Mouse (Mus musculus) lung, postnatal 0 days (tissue): ENCODE data around the gene Mylk4.

ENCODE experiments used
- CTCF ChIP-seq: IDR thresholded peaks from 2 replicates; pipeline ENCODE4 v1.5.1; 2016; ENCODE audit warnings: antibody characterized with exemption, mild to moderate bottlenecking
- EP300 ChIP-seq: IDR thresholded peaks from 2 replicates; pipeline ENCODE4 v1.6.1; 2016; ENCODE audit warnings: antibody characterized with exemption, mild to moderate bottlenecking, control low read depth

- no peak for TF ChIP-seq EP300
- no peak for TF ChIP-seq CTCF
These were observed 93.5 kb downstream of the Mylk4 start for GRCm38 (mm10) chr13:32690279-32690678.
